Mouse (Mus musculus) limb, embryonic 12.5 days (tissue): ENCODE results near the gene Brf1. TPM values are rescaled to one million over a fixed set of nuclear protein-coding genes. Genes with fewer than 3 reads are reported as not detected.

Experiments used
- ATAC-seq: fragments of 200-750 bp; cut with Nextera tagmentation; 2 replicates; pipeline ENCODE4 v1.8.0; 2017; ENCODE audit warnings: low read depth, moderate TSS enrichment; ENCODE audit not compliant: insufficient number of reproducible peaks, insufficient read depth, low FRiP score, low TSS enrichment
- H3K27ac ChIP-seq: fragments of 300-500 bp; sonication (generic); 2 replicates; pipeline ENCODE4 v1.5.1; 2016; ENCODE audit warnings: mild to moderate bottlenecking, moderate library complexity
- H3K27me3 ChIP-seq: fragments of 300-500 bp; sonication (generic); 2 replicates; pipeline ENCODE4 v1.6.1; 2016; ENCODE audit warnings: mild to moderate bottlenecking, moderate library complexity
- H3K36me3 ChIP-seq: fragments of 300-500 bp; sonication (generic); 2 replicates; pipeline ENCODE4 v1.6.1; 2016; ENCODE audit warnings: mild to moderate bottlenecking, moderate library complexity
- H3K4me1 ChIP-seq: fragments of 300-500 bp; sonication (generic); replicated peaks from 2 replicates; pipeline ENCODE4 v1.6.1; 2016
- H3K4me2 ChIP-seq: fragments of 300-500 bp; sonication (generic); 2 replicates; pipeline ENCODE4 v1.6.1; 2016; ENCODE audit warnings: mild to moderate bottlenecking, moderate library complexity
- H3K4me3 ChIP-seq: fragments of 300-500 bp; sonication (generic); replicated peaks from 2 replicates; pipeline ENCODE4 v1.5.1; 2016; ENCODE audit warnings: mild to moderate bottlenecking
- H3K9ac ChIP-seq: fragments of 300-500 bp; sonication (generic); replicated peaks from 2 replicates; pipeline ENCODE4 v1.6.1; 2016; ENCODE audit warnings: mild to moderate bottlenecking, moderate library complexity
- H3K9me3 ChIP-seq: fragments of 300-500 bp; sonication (generic); 2 replicates; pipeline ENCODE4 v1.6.1; 2016; ENCODE audit warnings: mild to moderate bottlenecking, moderate library complexity
- WGBS: fragments of 180-500 bp; shearing (Covaris S2); methylation state at CpG from one replicate; pipeline ENCODE4 v1.1.7; 2016; 5-methylcytosine and 5-hydroxymethylcytosine counted together
- polyA plus RNA-seq: library from polyadenylated mRNA; unstranded; fragments of >200 nt; fragmentation: Nextera tagmentation; extraction: Ambion mirVana; gene quantifications from 2 replicates; pipeline ENCODE4 v1.2.1, GENCODE M21; 2016

The Brf1 gene
- polyA plus RNA-seq, 1 experiment from 2014 or later: 83.0 TPM

GRCm38 (mm10) chr12:112938366-112938765, 62.1 kb downstream of the Brf1 start:
- Histone ChIP-seq H3K27ac (0 out of 2 replicates have a peak overlapping the region, but pooled peaks have one; percentile 29), H3K9me3 (no peaks in the 10 kb centered on the region), H3K36me3 (no peaks in the 10 kb centered on the region), H3K4me1 (peaks cover 32% of the 10 kb centered on the region), H3K9ac (peak overlapping the region; percentile 31; the same call in 1 of the 2 replicates), H3K4me3 (no peak overlapping the region), H3K27me3 (no peaks in the 10 kb centered on the region), H3K4me2 (0 out of 2 replicates have a peak overlapping the region, but pooled peaks have one; percentile 2)
- 70% methylated on average over 10 of the region's 10 CpGs for WGBS
- ATAC-seq: no peak

- WGBS: 27% methylated on average over 9 of the region's 9 CpGs
- H3K27ac ChIP-seq: no peak overlapping the region
- no peaks in the 10 kb centered on the region for H3K36me3 ChIP-seq
Observed at GRCm38 (mm10) chr12:112937906-112938305, 62.6 kb downstream of the Brf1 start.

GRCm38 (mm10) chr12:112932647-112933046, 67.9 kb downstream of the Brf1 start:
- Histone ChIP-seq H3K9ac (no peak overlapping the region), H3K27me3 (peaks cover 48% of the 10 kb centered on the region), H3K27ac (no peak overlapping the region), H3K4me2 (no peak overlapping the region), H3K4me1 (peaks cover 35% of the 10 kb centered on the region), H3K36me3 (no peaks in the 10 kb centered on the region), H3K9me3 (no peaks in the 10 kb centered on the region), H3K4me3 (no peak overlapping the region)
- no peak for ATAC-seq
- 37% methylated on average over 7 of the region's 7 CpGs for WGBS

More at GRCm38 (mm10) chr12:112937906-112938305, 62.6 kb downstream of the Brf1 start:
- H3K9me3 ChIP-seq: no peaks in the 10 kb centered on the region
- no peak overlapping the region for H3K4me3 ChIP-seq
- H3K4me1 ChIP-seq: peaks cover 34% of the 10 kb centered on the region
- H3K4me2 ChIP-seq: 0 out of 2 replicates have a peak overlapping the region, but pooled peaks have one; percentile 2
- H3K9ac ChIP-seq: peak overlapping the region; percentile 31; the same call in 1 of the 2 replicates
- no peak; the same call in 1 of the 2 replicates for ATAC-seq
- no peaks in the 10 kb centered on the region for H3K27me3 ChIP-seq

- H3K4me3 ChIP-seq: peak within 1 kb of the TSS; percentile 58
- ATAC-seq: 0 out of 2 replicates have a peak, but pooled peaks have one; percentile 28
- H3K27me3 ChIP-seq: peaks cover 73% of the 10 kb centered on the region
- H3K9ac ChIP-seq: peak within 1 kb of the TSS; percentile 47
- H3K36me3 ChIP-seq: no peaks in the 10 kb centered on the region
- peak within 1 kb of the TSS; percentile 92 for H3K4me2 ChIP-seq
- no peaks in the 10 kb centered on the region for H3K9me3 ChIP-seq
- peaks cover 41% of the 10 kb centered on the region for H3K4me1 ChIP-seq
- H3K27ac ChIP-seq: 0 out of 2 replicates have a peak within 1 kb of the TSS, but pooled peaks have one; percentile 12
- WGBS: under 1% methylated on average over 77 of the region's 85 CpGs
Observed at GRCm38 (mm10) chr12:112929562-112930352, 70.7 kb downstream of the Brf1 start, which contains the start of gene Jag2. Gene Jag2 (minus strand): TSS chr12:112929776.

- 0 out of 2 replicates have a peak overlapping the region, but pooled peaks have one; percentile 12 for H3K27ac ChIP-seq
Observed at GRCm38 (mm10) chr12:112928401-112929241, 71.9 kb downstream of the Brf1 start.

GRCm38 (mm10) chr12:112927265-112927664, 73.2 kb downstream of the Brf1 start:
- H3K4me2 ChIP-seq: peak overlapping the region; percentile 92
- no peak for ATAC-seq

More at GRCm38 (mm10) chr12:112928401-112929241, 71.9 kb downstream of the Brf1 start:
- 0 out of 2 replicates have a peak, but pooled peaks have one; percentile 32 for ATAC-seq
- H3K9ac ChIP-seq: peak overlapping the region; percentile 47
- peaks cover 41% of the 10 kb centered on the region for H3K4me1 ChIP-seq
- H3K36me3 ChIP-seq: no peaks in the 10 kb centered on the region
- 2% methylated on average over 123 of the region's 124 CpGs for WGBS
- H3K9me3 ChIP-seq: no peaks in the 10 kb centered on the region
- peaks cover 79% of the 10 kb centered on the region for H3K27me3 ChIP-seq
- H3K4me3 ChIP-seq: peak overlapping the region; percentile 58
- peak overlapping the region; percentile 92 for H3K4me2 ChIP-seq

GRCm38 (mm10) chr12:112925950-112926349, 74.6 kb downstream of the Brf1 start:
- WGBS: 78% methylated on average over 6 of the region's 6 CpGs
- Histone ChIP-seq H3K4me3 (no peak overlapping the region), H3K27me3 (peaks cover 62% of the 10 kb centered on the region), H3K9me3 (no peaks in the 10 kb centered on the region), H3K9ac (no peak overlapping the region), H3K36me3 (no peaks in the 10 kb centered on the region), H3K4me2 (no peak overlapping the region), H3K4me1 (peaks cover 38% of the 10 kb centered on the region), H3K27ac (no peak overlapping the region)
- no peak for ATAC-seq

More at GRCm38 (mm10) chr12:112927265-112927664, 73.2 kb downstream of the Brf1 start:
- Histone ChIP-seq H3K9me3 (no peaks in the 10 kb centered on the region), H3K4me3 (no peak overlapping the region), H3K36me3 (no peaks in the 10 kb centered on the region), H3K27ac (no peak overlapping the region), H3K4me1 (peaks cover 38% of the 10 kb centered on the region), H3K9ac (no peak overlapping the region; the same call in 1 of the 2 replicates), H3K27me3 (peaks cover 75% of the 10 kb centered on the region)
- WGBS: 55% methylated on average over 14 of the region's 14 CpGs

- no peak for ATAC-seq
- no peak overlapping the region for H3K4me3 ChIP-seq
- peaks cover 18% of the 10 kb centered on the region for H3K4me1 ChIP-seq
- no peaks in the 10 kb centered on the region for H3K36me3 ChIP-seq
- H3K9ac ChIP-seq: no peak overlapping the region
- peaks cover 35% of the 10 kb centered on the region for H3K27me3 ChIP-seq
- H3K27ac ChIP-seq: no peak overlapping the region
- no peaks in the 10 kb centered on the region for H3K9me3 ChIP-seq
- WGBS: 11% methylated on average over 3 of the region's 3 CpGs
- no peak overlapping the region for H3K4me2 ChIP-seq
Observed at GRCm38 (mm10) chr12:112922541-112922940, 78.0 kb downstream of the Brf1 start.

- peaks cover 9% of the 10 kb centered on the region; the same call in 1 of the 2 replicates for H3K4me1 ChIP-seq
- WGBS: 84% methylated on average over 12 of the region's 12 CpGs
Observed at GRCm38 (mm10) chr12:112921518-112921917, 79.0 kb downstream of the Brf1 start.

GRCm38 (mm10) chr12:112917906-112918305, 82.6 kb downstream of the Brf1 start:
- Histone ChIP-seq H3K36me3 (no peaks in the 10 kb centered on the region), H3K27me3 (0 out of 2 replicates have a peak, but pooled peaks cover 12% of the 10 kb centered on the region), H3K9me3 (no peaks in the 10 kb centered on the region), H3K4me1 (peaks cover 9% of the 10 kb centered on the region; the same call in 1 of the 2 replicates), H3K9ac (no peak overlapping the region; the same call in 1 of the 2 replicates), H3K27ac (no peak overlapping the region), H3K4me3 (no peak overlapping the region), H3K4me2 (no peak overlapping the region)
- no peak for ATAC-seq
- 33% methylated on average over 8 of the region's 8 CpGs for WGBS

More at GRCm38 (mm10) chr12:112921518-112921917, 79.0 kb downstream of the Brf1 start:
- Histone ChIP-seq H3K9me3 (no peaks in the 10 kb centered on the region), H3K4me2 (no peak overlapping the region), H3K36me3 (no peaks in the 10 kb centered on the region), H3K9ac (no peak overlapping the region), H3K27ac (no peak overlapping the region), H3K27me3 (peaks cover 28% of the 10 kb centered on the region), H3K4me3 (no peak overlapping the region)
- ATAC-seq: no peak
